ENCODE assay signal across 8 mouse cellular contexts in the genomic region with DNA sequence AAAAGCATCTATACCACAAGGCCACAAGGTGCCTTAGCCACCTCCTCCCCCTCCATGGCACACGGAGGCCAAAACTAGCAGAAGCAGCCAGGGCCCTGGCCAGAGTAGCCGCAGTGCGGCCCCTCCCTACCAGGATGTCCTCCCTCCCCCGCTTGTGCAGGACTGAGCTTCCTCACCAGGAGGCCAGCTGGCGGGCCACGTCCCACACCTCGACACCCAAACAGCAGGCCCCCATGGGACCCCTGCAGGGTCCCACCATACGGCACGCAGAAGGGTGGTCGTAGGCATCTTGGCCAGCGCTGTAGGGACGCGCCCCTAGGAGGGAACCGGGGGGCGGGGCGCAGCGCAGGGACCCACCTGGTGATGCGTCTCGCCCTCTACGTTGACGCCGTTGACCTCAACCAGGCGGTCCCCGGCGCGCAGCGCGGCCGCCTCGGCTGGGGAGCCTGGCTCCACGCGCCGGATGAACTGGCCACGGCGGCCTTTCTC. TPM values are rescaled to one million over a fixed set of nuclear protein-coding genes. Genes with fewer than 3 reads are reported as not detected.
A peak's percentile ranks its signal among the peaks of the same experiment; 100 is the strongest.
DNase-seq lines count a peak whose midpoint lies in the region; ATAC-seq and TF ChIP-seq lines count a peak whose summit lies in the region.

No protein-coding gene starts in this region.

- H3K4me1 ChIP-seq in ES-E14 (ENCODE audit: control insufficient read depth in 2 of 2, insufficient read depth in 2 of 2, low read length in 2 of 2, poor library complexity in 1 of 2) = peaks cover 8 to 27% of the 10 kb centered on the region in 2 experiments; a peak in 3 of 4 replicates
- peaks cover 4% of the 10 kb centered on the region for H3K4me1 ChIP-seq in embryonic facial prominence, embryonic 11.5 days (ENCODE audit: control insufficient read depth, insufficient read depth, low read length)
- H3K4me1 ChIP-seq in limb, embryonic 13.5 days = peaks cover 46% of the 10 kb centered on the region
- H3K4me1 ChIP-seq in midbrain, embryonic 14.5 days (ENCODE audit: control insufficient read depth, insufficient read depth, low read length) = peaks cover 7% of the 10 kb centered on the region; the same call in 1 of the 2 replicates

- in situ Hi-C loops in ES-E14 (cut with MboI; ENCODE audit: low sequenced_read_pairs in 2 of 2, unreplicated experiment in 2 of 2) = no loop called here

- peak overlapping the region; percentile 88 for H3K9ac ChIP-seq in ES-E14 (ENCODE audit: insufficient read depth, low read depth, low read length, poor library complexity, severe bottlenecking)
- peak overlapping the region; percentile 87 for H3K9ac ChIP-seq in embryonic facial prominence, embryonic 11.5 days (replicated peaks; ENCODE audit: low read length)
- peak overlapping the region; percentile 90 for H3K9ac ChIP-seq in limb, embryonic 13.5 days
- peak overlapping the region; percentile 85 for H3K9ac ChIP-seq in midbrain, embryonic 14.5 days (replicated peaks; ENCODE audit: low read length)

- H3K4me3 ChIP-seq in ES-E14 (ENCODE audit: insufficient read depth in 1 of 2, low read depth in 1 of 2, low read length in 2 of 2, poor library complexity in 1 of 2, severe bottlenecking in 1 of 2) = peak overlapping the region; percentile 85 to 96
- H3K4me3 ChIP-seq in embryonic facial prominence, embryonic 11.5 days (ENCODE audit: low read depth, low read length) = peak overlapping the region; percentile 74
- peak overlapping the region; percentile 80 for H3K4me3 ChIP-seq in limb, embryonic 13.5 days
- peak overlapping the region; percentile 67 for H3K4me3 ChIP-seq in midbrain, embryonic 14.5 days (replicated peaks; ENCODE audit: low read depth, low read length)

- no peaks in the 10 kb centered on the region for H3K9me3 ChIP-seq in ES-E14 (ENCODE audit: control insufficient read depth, insufficient read depth, low read depth, low read length)
- H3K9me3 ChIP-seq in embryonic facial prominence, embryonic 11.5 days (replicated peaks; ENCODE audit: control insufficient read depth, low read length) = no peaks in the 10 kb centered on the region
- H3K9me3 ChIP-seq in limb, embryonic 13.5 days = no peaks in the 10 kb centered on the region
- H3K9me3 ChIP-seq in midbrain, embryonic 14.5 days (ENCODE audit: control insufficient read depth, low read length) = no peaks in the 10 kb centered on the region

- H3K27me3 ChIP-seq in embryonic facial prominence, embryonic 11.5 days (ENCODE audit: control insufficient read depth, insufficient read depth, low read length) = no peaks in the 10 kb centered on the region
- 0 out of 2 replicates have a peak, but pooled peaks cover 3% of the 10 kb centered on the region for H3K27me3 ChIP-seq in limb, embryonic 13.5 days
- peaks cover 6% of the 10 kb centered on the region; the same call in 1 of the 2 replicates for H3K27me3 ChIP-seq in midbrain, embryonic 14.5 days (ENCODE audit: control insufficient read depth, insufficient read depth, low read length)

- intact Hi-C loops in heart, postnatal 36 days (cut with DNase I) = loop anchor here (2.0 kb wide), 1 partner anchor 17 kb away; the partner anchor contains the start of genes Nthl1 and Tsc2

- H3K36me3 ChIP-seq in ES-E14 (ENCODE audit: control insufficient read depth, insufficient read depth, low read length, poor library complexity, severe bottlenecking) = no peaks in the 10 kb centered on the region
- no peaks in the 10 kb centered on the region; the same call in 1 of the 2 replicates for H3K36me3 ChIP-seq in embryonic facial prominence, embryonic 11.5 days (replicated peaks; ENCODE audit: control insufficient read depth, insufficient read depth, low read depth, low read length)
- H3K36me3 ChIP-seq in limb, embryonic 13.5 days = peaks cover 25% of the 10 kb centered on the region
- no peaks in the 10 kb centered on the region for H3K36me3 ChIP-seq in midbrain, embryonic 14.5 days (ENCODE audit: control insufficient read depth, insufficient read depth, low read length)

- 0 out of 2 replicates have a peak, but pooled peaks have one; percentile 35 for ATAC-seq in embryonic facial prominence, embryonic 11.5 days (replicated peaks; ENCODE audit: insufficient number of reproducible peaks, low FRiP score, low TSS enrichment, low read depth)
- peak; percentile 58 for ATAC-seq in limb, embryonic 13.5 days (ENCODE audit: low FRiP score, low read depth)
- ATAC-seq in midbrain, embryonic 14.5 days (ENCODE audit: low FRiP score, low TSS enrichment) = peak; percentile 62
- no peak for ATAC-seq in CD4-positive, CD25-positive, alpha-beta regulatory T cell, adult 4 months

- no peak overlapping the region for H3K27ac ChIP-seq in ES-E14 (ENCODE audit: insufficient read depth, low read depth, low read length, poor library complexity, severe bottlenecking)
- no peak overlapping the region for H3K27ac ChIP-seq in embryonic facial prominence, embryonic 11.5 days (replicated peaks; ENCODE audit: low read depth, low read length)
- peak overlapping the region; percentile 67 for H3K27ac ChIP-seq in limb, embryonic 13.5 days
- peak overlapping the region; percentile 37; the same call in 1 of the 2 replicates for H3K27ac ChIP-seq in midbrain, embryonic 14.5 days (replicated peaks; ENCODE audit: low read depth, low read length)

- DNase-seq in embryo, embryonic 9.5 days (ENCODE audit: extremely low spot score) = peak; percentile 32
- no peak for DNase-seq in embryo, embryonic 10 days (ENCODE audit: low spot score)
- DNase-seq in ES-E14 (ENCODE audit: low read depth, low spot score) = no peak
- peak; percentile 36 for DNase-seq in embryonic facial prominence, embryonic 11.5 days (ENCODE audit: low spot score)
- DNase-seq in heart, postnatal 36 days = peak; percentile 66 to 74
- DNase-seq in midbrain, embryonic 14.5 days = peak; percentile 62

- H3K4me2 ChIP-seq in embryonic facial prominence, embryonic 11.5 days (ENCODE audit: low read depth, low read length) = peak overlapping the region; percentile 99
- peak overlapping the region; percentile 86 for H3K4me2 ChIP-seq in limb, embryonic 13.5 days (replicated peaks)
- H3K4me2 ChIP-seq in midbrain, embryonic 14.5 days (ENCODE audit: low read length) = peak overlapping the region; percentile 95

- 0% methylated on average over 35 of the region's 35 CpGs for WGBS in embryonic facial prominence, embryonic 11.5 days
- WGBS in limb, embryonic 13.5 days = under 1% methylated on average over 35 of the region's 35 CpGs
- WGBS in midbrain, embryonic 14.5 days = under 1% methylated on average over 35 of the region's 35 CpGs

TF ChIP-seq in ES-E14, 5 proteins besides CTCF, POLR2A, EP300 and RAD21:
- no peak for TF ChIP-seq MAFK (IDR thresholded peaks at IDR 0.05; ENCODE audit: insufficient read depth, low read depth, low read length)
- TF ChIP-seq ZC3H11A (IDR thresholded peaks at IDR 0.05; ENCODE audit: borderline replicate concordance, low read depth, low read length) = no peak
- TF ChIP-seq CHD2 (IDR thresholded peaks at IDR 0.05; ENCODE audit: low read depth, low read length) = no peak
- TF ChIP-seq ZNF384 (IDR thresholded peaks at IDR 0.05; ENCODE audit: low read depth, low read length) = no peak
- no peak for TF ChIP-seq HCFC1 (IDR thresholded peaks at IDR 0.05; ENCODE audit: borderline replicate concordance, insufficient read depth, low read length)

RNA-seq across cellular contexts. Expression of gene Slc9a3r2, which starts 0.5 kb away (rescaled TPM):
- 11.4 and 22.7 TPM in 2 replicates for total RNA-seq in ES-E14 (2012; rRNA removed)
- polyA plus RNA-seq in embryonic facial prominence, embryonic 11.5 days (2014; fragmentation: Nextera tagmentation; extraction: Ambion mirVana) = 48.3 and 50.2 TPM in 2 replicates
- total RNA-seq in heart, postnatal 36 days (2021) = 100 to 1,000 TPM in 1 of 2 experiments, 10 to 100 TPM in 1; 91.1 to 140 TPM
- polyA plus RNA-seq in limb, embryonic 13.5 days (2015; fragmentation: Nextera tagmentation; extraction: Ambion mirVana) = 58.1 and 59.3 TPM in 2 replicates
- polyA plus RNA-seq in midbrain, embryonic 14.5 days (2014; fragmentation: Nextera tagmentation; extraction: Ambion mirVana) = 36.7 and 39.2 TPM in 2 replicates
- not detected for polyA plus RNA-seq in CD4-positive, CD25-positive, alpha-beta regulatory T cell, adult 4 months (2017; shearing (Covaris generic))

RNA-seq across cellular contexts. Expression of gene Npw, which starts 8.6 kb away (rescaled TPM):
- total RNA-seq in ES-E14 (2012; rRNA removed) = 3.0 and 6.0 TPM in 2 replicates
- polyA plus RNA-seq in embryonic facial prominence, embryonic 11.5 days (2014; fragmentation: Nextera tagmentation; extraction: Ambion mirVana) = 0.48 TPM in 1 of 2 replicates, not detected in the other
- total RNA-seq in heart, postnatal 36 days (2021) = not detected
- polyA plus RNA-seq in limb, embryonic 13.5 days (2015; fragmentation: Nextera tagmentation; extraction: Ambion mirVana) = 0.80 TPM in 2 replicates
- polyA plus RNA-seq in midbrain, embryonic 14.5 days (2014; fragmentation: Nextera tagmentation; extraction: Ambion mirVana) = not detected in 2 replicates
- polyA plus RNA-seq in CD4-positive, CD25-positive, alpha-beta regulatory T cell, adult 4 months (2017; shearing (Covaris generic)) = not detected

RNA-seq across cellular contexts. Expression of gene Nthl1, which starts 17.1 kb away (rescaled TPM):
- 39.4 and 43.0 TPM in 2 replicates for total RNA-seq in ES-E14 (2012; rRNA removed)
- 18.6 and 22.9 TPM in 2 replicates for polyA plus RNA-seq in embryonic facial prominence, embryonic 11.5 days (2014; fragmentation: Nextera tagmentation; extraction: Ambion mirVana)
- total RNA-seq in heart, postnatal 36 days (2021) = 1 to 10 TPM; 3.3 to 4.1 TPM
- 23.7 and 25.0 TPM in 2 replicates for polyA plus RNA-seq in limb, embryonic 13.5 days (2015; fragmentation: Nextera tagmentation; extraction: Ambion mirVana)
- 6.5 and 8.9 TPM in 2 replicates for polyA plus RNA-seq in midbrain, embryonic 14.5 days (2014; fragmentation: Nextera tagmentation; extraction: Ambion mirVana)
- 1 to 10 TPM; 3.1 to 6.0 TPM for polyA plus RNA-seq in CD4-positive, CD25-positive, alpha-beta regulatory T cell, adult 4 months (2017; shearing (Covaris generic))

RNA-seq across cellular contexts. Expression of gene Tsc2, which starts 17.2 kb away (rescaled TPM):
- 93.0 and 118 TPM in 2 replicates for total RNA-seq in ES-E14 (2012; rRNA removed)
- polyA plus RNA-seq in embryonic facial prominence, embryonic 11.5 days (2014; fragmentation: Nextera tagmentation; extraction: Ambion mirVana) = 46.2 and 56.4 TPM in 2 replicates
- total RNA-seq in heart, postnatal 36 days (2021) = 100 to 1,000 TPM; 106 to 112 TPM
- 65.5 and 72.2 TPM in 2 replicates for polyA plus RNA-seq in limb, embryonic 13.5 days (2015; fragmentation: Nextera tagmentation; extraction: Ambion mirVana)
- polyA plus RNA-seq in midbrain, embryonic 14.5 days (2014; fragmentation: Nextera tagmentation; extraction: Ambion mirVana) = 79.5 and 89.5 TPM in 2 replicates
- 10 to 100 TPM; 20.5 to 28.2 TPM for polyA plus RNA-seq in CD4-positive, CD25-positive, alpha-beta regulatory T cell, adult 4 months (2017; shearing (Covaris generic))

RNA-seq across cellular contexts. Expression of gene Zfp598, which starts 19.9 kb away (rescaled TPM):
- 39.7 and 55.9 TPM in 2 replicates for total RNA-seq in ES-E14 (2012; rRNA removed)
- polyA plus RNA-seq in embryonic facial prominence, embryonic 11.5 days (2014; fragmentation: Nextera tagmentation; extraction: Ambion mirVana) = 24.1 and 26.6 TPM in 2 replicates
- total RNA-seq in heart, postnatal 36 days (2021) = 10 to 100 TPM; 17.3 to 19.0 TPM
- 22.2 and 24.7 TPM in 2 replicates for polyA plus RNA-seq in limb, embryonic 13.5 days (2015; fragmentation: Nextera tagmentation; extraction: Ambion mirVana)
- polyA plus RNA-seq in midbrain, embryonic 14.5 days (2014; fragmentation: Nextera tagmentation; extraction: Ambion mirVana) = 22.8 and 24.5 TPM in 2 replicates
- 1 to 10 TPM; 3.7 to 5.4 TPM for polyA plus RNA-seq in CD4-positive, CD25-positive, alpha-beta regulatory T cell, adult 4 months (2017; shearing (Covaris generic))

Comparison
In these comparisons a context has a peak if more than half of its experiments do, and no peak if none do; other contexts are left out.
1. DNase-seq: peak in embryo, embryonic 9.5 days (single experiment), embryonic facial prominence, embryonic 11.5 days (single experiment), heart, postnatal 36 days (2 of 2) and midbrain, embryonic 14.5 days (single experiment); none in embryo, embryonic 10 days (single experiment) and ES-E14 (single experiment).
2. H3K27ac ChIP-seq: peak in limb, embryonic 13.5 days (single experiment) and midbrain, embryonic 14.5 days (single experiment); none in ES-E14 (single experiment) and embryonic facial prominence, embryonic 11.5 days (single experiment).
3. RNA of gene Slc9a3r2, which starts 0.5 kb away (polyA plus RNA-seq): 58.1 to 59.3 TPM in limb, embryonic 13.5 days, 48.3 to 50.2 TPM in embryonic facial prominence, embryonic 11.5 days and 36.7 to 39.2 TPM in midbrain, embryonic 14.5 days; not detected in CD4-positive, CD25-positive, alpha-beta regulatory T cell, adult 4 months; every median in the first group is over 10 times any median in the second.
4. Peak in every context shown above with its lines, with median percentiles within 50 percentile points of each other: H3K4me3 ChIP-seq, H3K9ac ChIP-seq and H3K4me2 ChIP-seq.